8 mouse cellular contexts compared by ENCODE assay signal in the genomic region with DNA sequence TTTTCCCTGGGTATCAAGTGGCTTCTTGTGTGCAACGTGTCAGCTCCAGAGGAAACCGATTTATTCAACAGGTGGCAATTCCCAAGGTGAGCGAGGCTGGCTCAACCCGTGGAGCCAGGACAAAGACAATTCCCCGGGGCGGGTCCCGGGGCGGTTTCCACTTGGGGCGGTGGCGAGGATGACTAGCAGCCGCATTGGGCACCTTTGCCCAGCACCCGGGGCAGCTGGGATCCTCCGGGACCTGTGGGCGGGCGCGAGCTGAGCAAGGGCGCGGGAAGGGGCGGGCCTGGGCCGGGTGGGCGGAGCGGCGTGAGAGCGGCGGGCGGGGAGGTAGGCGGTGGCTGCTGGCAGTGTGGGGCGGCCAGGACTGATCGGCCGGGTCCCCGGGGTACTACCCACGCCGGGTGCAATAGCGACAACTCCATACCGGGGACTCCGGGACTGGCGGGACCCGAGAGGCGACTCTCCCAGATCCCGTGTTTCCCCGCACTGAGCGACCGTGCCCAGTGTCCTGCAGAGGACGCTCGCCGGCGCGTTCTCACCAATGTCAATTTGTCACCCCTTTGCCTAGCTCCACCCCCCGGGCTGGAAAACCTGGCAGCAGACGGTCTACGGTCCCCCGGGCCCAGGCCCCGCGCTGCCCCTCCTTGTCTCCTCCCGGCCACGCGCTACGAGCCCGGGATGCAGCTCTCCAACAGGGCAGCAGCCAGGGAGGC. TPM values are rescaled to one million over a fixed set of nuclear protein-coding genes. Genes with fewer than 3 reads are reported as not detected.
DNase-seq lines count a peak whose midpoint lies in the region; ATAC-seq and TF ChIP-seq lines count a peak whose summit lies in the region.

No protein-coding gene starts in this region.

- H3K4me2 ChIP-seq in hindbrain, embryonic 13.5 days, result peak overlapping the region; percentile 88

- H3K9ac ChIP-seq in hindbrain, embryonic 13.5 days, result peak overlapping the region; percentile 89

- peak overlapping the region; percentile 93 for H3K27ac ChIP-seq in hindbrain, embryonic 13.5 days

- H3K27me3 ChIP-seq in Patski, result no peaks in the 10 kb centered on the region
- no peaks in the 10 kb centered on the region for H3K27me3 ChIP-seq in hindbrain, embryonic 13.5 days

- TF ChIP-seq CTCF in Patski (IDR thresholded peaks at IDR 0.05), result peak; percentile 80

- no peaks in the 10 kb centered on the region for H3K36me3 ChIP-seq in hindbrain, embryonic 13.5 days

- POLR2A ChIA-PET in Patski (lab: Charles Lee), result interaction anchor here (0.8 to 1.3 kb wide), 4 partner anchors 13 to 78 kb away, joined by 3 to 4 read pairs (median 4); no protein-coding TSS in a partner anchor

- CTCF ChIA-PET in Patski (lab: Charles Lee), result interaction anchor here (1.1 to 2.2 kb wide), 4 partner anchors 11 to 18 kb away, joined by 3 to 10 read pairs (median 4); no protein-coding TSS in a partner anchor

- H3K4me3 ChIP-seq in hindbrain, embryonic 13.5 days, result peak overlapping the region; percentile 58

- H3K9me3 ChIP-seq in hindbrain, embryonic 13.5 days, result no peaks in the 10 kb centered on the region

- no peak for DNase-seq in Patski (ENCODE audit: low read depth, low spot score)
- DNase-seq in cerebellum, postnatal 10 days, result peak; percentile 91
- DNase-seq in frontal cortex, postnatal 14 days (ENCODE audit: low spot score in 2 of 2), result peak; percentile 64 to 68
- peak; percentile 50 for DNase-seq in left cerebral cortex, adult 11 months (ENCODE audit: low spot score)
- peak; percentile 91 for DNase-seq in lung, postnatal 36 days
- DNase-seq in retina, postnatal 1 day, result peak; percentile 91
- DNase-seq in urinary bladder, adult 18-20 months (ENCODE audit: low spot score in 2 of 2), result peak; percentile 81 to 86

- in situ Hi-C loops in Patski (cut with MboI; ENCODE audit: low pct_unique_long_range_greater_than_20kb), result no loop called here

- ATAC-seq in Patski, result peak; percentile 93
- ATAC-seq in hindbrain, embryonic 13.5 days (ENCODE audit: low FRiP score), result peak; percentile 97

- peaks cover 19% of the 10 kb centered on the region for H3K4me1 ChIP-seq in hindbrain, embryonic 13.5 days (replicated peaks)

- under 1% methylated on average over 57 of the region's 59 CpGs for WGBS in hindbrain, embryonic 13.5 days

RNA-seq across cellular contexts. Expression of a gene that starts 19.8 kb away (rescaled TPM):
- polyA plus RNA-seq in Patski (2021), result 7.0 TPM
- 5.9 and 6.1 TPM in 2 replicates for polyA plus RNA-seq in hindbrain, embryonic 13.5 days (2015; fragmentation: Nextera tagmentation; extraction: Ambion mirVana)

RNA-seq across cellular contexts. Expression of a gene that starts 50.0 kb away (rescaled TPM):
- polyA plus RNA-seq in Patski (2021), result not detected
- polyA plus RNA-seq in hindbrain, embryonic 13.5 days (2015; fragmentation: Nextera tagmentation; extraction: Ambion mirVana), result 0.57 and 0.60 TPM in 2 replicates
